Mouse (Mus musculus): ENCODE results near the gene H2-T22. TPM values are rescaled to one million over a fixed set of nuclear protein-coding genes. Genes with fewer than 3 reads are reported as not detected.

H2-T22 gene
- 184 TPM for total RNA-seq (2023)

GRCm38 (mm10) chr17:36042610-36043169, at the start of gene H2-T22, which contains the start of gene Gm6034:
H2-T22 (minus strand) TSS chr17:36042747.
Gm6034 (plus strand) TSS chr17:36042961.

DNA sequence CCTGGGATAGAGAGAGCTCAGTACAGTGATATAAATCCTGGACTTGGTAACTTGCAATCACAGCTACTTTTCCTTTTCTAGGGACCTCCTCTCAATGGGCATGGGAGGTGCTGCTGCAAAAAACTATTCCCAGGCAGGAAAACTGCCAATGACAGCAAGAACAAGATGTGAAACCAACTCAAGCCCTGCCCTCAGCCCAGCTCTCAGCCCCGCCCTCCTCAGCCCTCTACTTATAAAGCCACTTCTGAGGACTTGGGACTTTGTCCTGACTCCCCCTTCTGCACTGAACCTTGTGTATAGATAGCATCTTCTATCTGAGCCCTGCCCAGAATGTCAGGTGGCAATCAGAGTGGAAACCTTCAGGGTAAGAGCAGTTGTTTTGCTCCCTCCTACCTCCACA, 15.8 kb upstream of the H2-T22 start, which contains the start of gene Gm11127:
Gene Gm11127 (minus strand): TSS at position 10 of the 400 bp plus-strand sequence.

DNA sequence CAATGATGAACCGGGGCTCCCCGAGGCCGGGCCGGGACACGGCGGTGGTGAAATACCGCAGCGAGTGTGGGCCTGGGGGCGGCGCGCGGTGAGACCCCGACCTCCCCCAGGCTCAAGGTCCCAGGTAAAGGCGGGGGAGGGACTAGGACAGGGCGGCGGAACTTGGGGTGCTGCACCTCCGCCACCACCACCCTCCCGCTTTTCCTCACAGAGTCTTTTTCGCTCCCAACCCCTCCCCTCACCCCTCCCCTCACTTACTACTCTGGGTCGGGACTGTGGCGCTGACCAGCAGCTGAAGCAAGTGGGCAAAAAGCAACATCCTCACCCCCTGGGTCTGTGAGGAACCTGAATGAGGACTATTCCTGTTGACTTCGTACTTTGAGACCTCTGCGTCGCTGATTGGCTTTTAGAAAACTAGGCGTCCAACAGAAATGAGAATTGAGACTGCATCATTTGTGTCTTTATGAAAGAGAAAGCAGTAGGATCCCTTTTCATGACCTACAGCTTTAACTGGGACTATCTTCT, 10.1 kb downstream of the H2-T22 start, which contains the start of gene H2-T23:
Gene H2-T23 (minus strand): TSS at position 505 of the 525 bp plus-strand sequence.

GRCm38 (mm10) chr17:36020191-36021073, 22.1 kb downstream of the H2-T22 start, which contains the start of gene H2-T24:
H2-T24 (minus strand) TSS chr17:36020560.

Other genes with a start within 250 kb of the H2-T22 start
- 10.8 TPM for gene Ier3, start 221.1 kb downstream of the H2-T22 start, total RNA-seq (2023)
- 52.4 TPM for gene Flot1, start 219.5 kb downstream of the H2-T22 start, total RNA-seq (2023)
- 692 TPM for gene Tubb5, start 204.4 kb downstream of the H2-T22 start, total RNA-seq (2023)
- gene Mdc1, start 201.2 kb downstream of the H2-T22 start, total RNA-seq (2023) = 76.2 TPM
- 16.8 TPM for gene Nrm, start 181.4 kb downstream of the H2-T22 start, total RNA-seq (2023)
- 239 TPM for gene Ppp1r18, start 177.2 kb downstream of the H2-T22 start, total RNA-seq (2023)
- gene Dhx16, start 162.9 kb downstream of the H2-T22 start, total RNA-seq (2023) = 109 TPM
- gene 2310061I04Rik, start 145.3 kb downstream of the H2-T22 start, total RNA-seq (2023) = 23.7 TPM
- gene Atat1, start 132.7 kb downstream of the H2-T22 start, total RNA-seq (2023) = 8.6 TPM
- 67.6 TPM for gene Mrps18b, start 126.4 kb downstream of the H2-T22 start, total RNA-seq (2023)
- gene Ppp1r10, start 126.3 kb downstream of the H2-T22 start, total RNA-seq (2023) = 156 TPM
- 116 TPM for gene Abcf1, start 73.0 kb downstream of the H2-T22 start, total RNA-seq (2023)
- gene Gnl1, start 62.9 kb downstream of the H2-T22 start, total RNA-seq (2023) = 51.7 TPM
- gene Prr3, start 62.5 kb downstream of the H2-T22 start, total RNA-seq (2023) = 47.3 TPM
- gene H2-T24, start 22.2 kb downstream of the H2-T22 start, total RNA-seq (2023) = 22.1 TPM
- gene H2-T23, start 9.9 kb downstream of the H2-T22 start, total RNA-seq (2023) = 301 TPM
- gene Gm6034, start 214 bp upstream of the H2-T22 start, total RNA-seq (2023) = 1.0 TPM
- gene Gm11127, start 15.6 kb upstream of the H2-T22 start, total RNA-seq (2023) = 81.8 TPM
- 9.5 TPM for gene Gm19684, start 78.9 kb upstream of the H2-T22 start, total RNA-seq (2023)
- gene Gm7030, start 86.7 kb upstream of the H2-T22 start, total RNA-seq (2023) = 17.0 TPM
- 0.83 TPM for gene Gm8909, start 125.8 kb upstream of the H2-T22 start, total RNA-seq (2023)
- gene H2-T3, start 147.5 kb upstream of the H2-T22 start, total RNA-seq (2023) = 3.4 TPM
- gene Rpp21, start 215.3 kb upstream of the H2-T22 start, total RNA-seq (2023) = 63.3 TPM
- gene Trim39, start 229.5 kb upstream of the H2-T22 start, total RNA-seq (2023) = 79.2 TPM
- gene H2-M10.2, start 243.7 kb upstream of the H2-T22 start, total RNA-seq (2023) = not detected